Mouse (Mus musculus) right cerebral cortex, postnatal 36 days (tissue): ENCODE measurements around the gene Gm47289.

Experiments
- DNase-seq, 2 experiments: peaks; one replicate each; pipeline ENCODE4 v3.0.0; 2022; ENCODE audit warnings: low spot score in 2 of 2, mixed read lengths in 1 of 2

Gene Gm47289

DNA sequence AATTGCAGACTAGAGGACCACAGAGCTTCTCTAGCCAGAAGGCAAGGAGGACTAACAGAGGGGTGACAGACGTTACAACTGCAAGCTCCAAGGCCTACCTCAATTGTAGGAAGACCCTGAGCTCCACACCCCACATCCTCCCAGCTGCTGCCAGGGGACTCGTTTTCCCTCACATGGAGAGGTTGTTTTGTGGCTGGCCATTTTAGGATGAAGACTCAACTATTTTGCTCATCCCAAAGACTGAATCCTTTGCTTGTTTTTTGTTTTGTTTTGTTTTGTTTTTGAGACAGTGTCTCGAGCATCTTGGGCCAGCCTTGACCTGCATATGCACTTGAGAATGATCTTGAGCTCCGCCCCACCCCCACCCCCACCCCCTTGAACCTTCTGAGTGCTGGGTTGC, at the start of gene Gm47289:
Gene Gm47289 (plus strand): TSS at position 301 of the 400 bp plus-strand sequence.
- no peak for DNase-seq

DNA sequence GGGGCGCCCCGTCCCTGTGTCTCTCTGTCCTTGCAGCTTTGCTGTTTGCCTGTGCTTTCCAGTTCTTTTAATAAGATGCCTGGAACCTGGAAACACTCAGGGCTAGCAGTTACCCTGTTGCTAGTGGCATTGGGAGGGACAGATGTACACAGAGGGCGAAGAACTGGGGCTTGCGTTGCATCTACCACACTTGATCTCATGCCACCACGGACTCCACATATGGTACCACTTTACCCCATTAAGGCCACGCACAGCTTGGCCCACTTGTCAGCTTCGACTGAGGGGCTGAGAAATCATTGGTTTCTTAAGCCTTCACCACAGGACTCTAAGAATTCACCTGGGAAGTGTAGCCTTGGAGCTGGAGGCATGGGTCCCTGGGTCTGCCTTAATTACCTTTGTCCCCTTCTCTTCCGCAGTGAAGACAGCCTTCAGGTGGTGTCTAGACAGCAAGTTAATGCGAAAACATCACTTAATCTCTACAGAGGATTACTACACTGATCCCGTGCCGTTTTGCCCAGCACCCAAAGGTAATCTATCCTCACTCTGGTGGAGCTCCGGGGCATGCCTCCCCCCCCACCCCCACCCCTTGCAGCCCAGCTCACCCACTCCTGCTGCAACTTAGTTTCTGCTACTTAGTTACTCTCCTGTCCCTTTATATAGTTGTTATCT, 49.1 kb upstream of the Gm47289 start:
- no peak for DNase-seq

DNA sequence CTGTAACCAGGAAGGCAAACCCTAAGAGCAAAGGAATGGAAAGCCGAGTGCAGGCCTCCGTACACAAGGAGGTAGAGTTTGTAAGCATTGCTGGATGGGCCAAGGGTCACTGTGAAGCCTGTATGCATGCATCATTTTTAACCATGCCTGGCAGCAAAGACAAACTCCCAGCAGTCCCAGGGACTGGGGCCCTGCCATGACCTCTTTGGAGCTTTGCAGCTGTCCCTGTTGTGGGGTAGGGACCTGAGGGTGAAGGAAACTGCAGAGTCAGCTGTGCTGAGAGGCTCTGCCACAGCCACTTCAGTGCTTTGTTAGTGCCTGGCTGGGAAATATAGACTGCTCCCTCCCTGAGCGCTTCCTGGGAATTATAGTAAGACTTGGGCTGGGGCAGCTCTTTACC, 48.3 kb upstream of the Gm47289 start:
- DNase-seq = no peak

DNA sequence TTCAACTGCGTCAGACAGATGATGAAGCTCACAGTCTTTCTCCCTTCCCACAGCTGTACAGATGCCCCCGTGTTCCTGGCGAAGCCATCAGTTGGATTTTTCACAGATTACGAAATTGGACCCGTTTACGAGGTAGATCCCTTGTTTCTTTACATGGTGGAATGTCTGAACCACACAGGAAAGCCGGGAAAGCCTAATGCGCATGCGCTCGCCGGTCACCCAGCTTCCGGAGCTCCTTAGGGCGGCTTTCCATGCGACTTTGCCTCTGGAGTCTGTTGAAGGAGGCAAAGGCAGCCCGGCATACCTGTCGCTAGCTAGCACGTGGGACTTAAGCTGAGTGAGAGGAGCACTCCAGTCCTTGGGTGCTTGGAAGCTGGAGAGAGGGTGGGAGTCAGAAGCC, 44.0 kb upstream of the Gm47289 start:
- DNase-seq = no peak

DNA sequence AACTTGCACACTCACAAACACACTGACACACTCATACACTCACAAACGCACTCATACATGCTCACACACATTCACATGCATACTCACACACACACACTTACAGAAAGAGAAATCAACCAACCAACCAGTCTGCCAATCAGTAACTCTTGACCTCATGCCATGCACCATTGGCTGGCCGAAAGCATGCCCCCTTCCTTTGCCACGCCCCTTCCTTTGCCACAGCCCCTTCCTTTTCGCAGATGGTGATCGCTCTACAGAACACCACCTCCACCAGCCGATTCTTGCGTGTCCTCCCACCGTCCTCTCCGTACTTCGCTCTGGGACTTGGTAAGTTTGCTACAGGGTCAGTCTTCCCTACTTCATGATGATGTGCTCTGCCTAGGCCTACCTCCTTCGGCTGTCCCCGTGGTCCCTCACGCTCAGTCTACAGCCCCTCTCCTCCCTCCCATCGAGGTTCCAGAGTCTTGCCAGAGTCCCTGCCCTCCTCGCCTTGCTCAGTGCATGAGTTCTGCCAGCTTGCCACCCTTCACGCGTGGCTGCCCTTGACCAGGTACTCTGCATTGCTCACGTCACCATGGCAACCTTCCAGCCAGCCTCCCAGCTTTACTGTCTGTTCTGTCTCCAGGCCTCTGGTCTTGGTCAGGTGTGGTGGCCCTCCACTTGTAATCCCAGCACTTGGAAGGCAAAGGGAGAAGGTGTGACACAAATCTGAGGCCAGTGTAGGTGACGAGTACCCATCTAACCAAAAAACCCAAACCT, 39.4 kb upstream of the Gm47289 start:
- no peak for DNase-seq

DNA sequence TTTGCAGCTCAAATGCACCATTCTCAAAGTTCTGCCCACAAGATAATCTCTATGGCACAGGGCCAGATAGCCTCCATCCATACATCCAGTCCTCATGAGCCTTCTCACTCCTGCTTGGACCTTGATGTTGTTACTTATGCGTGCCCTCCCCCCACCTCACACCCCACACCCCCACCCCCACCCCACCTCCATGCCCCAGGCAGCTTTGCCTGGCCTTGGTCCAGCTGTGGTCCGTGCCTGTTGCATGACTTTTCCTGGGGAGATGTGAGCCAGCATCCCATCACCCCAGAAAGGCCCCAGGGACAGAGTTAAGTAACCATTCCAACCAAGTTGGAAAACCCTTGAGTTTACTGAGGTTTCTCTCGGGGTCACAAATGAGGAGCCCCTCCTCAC, 38.8 kb upstream of the Gm47289 start:
- no peak for DNase-seq

DNA sequence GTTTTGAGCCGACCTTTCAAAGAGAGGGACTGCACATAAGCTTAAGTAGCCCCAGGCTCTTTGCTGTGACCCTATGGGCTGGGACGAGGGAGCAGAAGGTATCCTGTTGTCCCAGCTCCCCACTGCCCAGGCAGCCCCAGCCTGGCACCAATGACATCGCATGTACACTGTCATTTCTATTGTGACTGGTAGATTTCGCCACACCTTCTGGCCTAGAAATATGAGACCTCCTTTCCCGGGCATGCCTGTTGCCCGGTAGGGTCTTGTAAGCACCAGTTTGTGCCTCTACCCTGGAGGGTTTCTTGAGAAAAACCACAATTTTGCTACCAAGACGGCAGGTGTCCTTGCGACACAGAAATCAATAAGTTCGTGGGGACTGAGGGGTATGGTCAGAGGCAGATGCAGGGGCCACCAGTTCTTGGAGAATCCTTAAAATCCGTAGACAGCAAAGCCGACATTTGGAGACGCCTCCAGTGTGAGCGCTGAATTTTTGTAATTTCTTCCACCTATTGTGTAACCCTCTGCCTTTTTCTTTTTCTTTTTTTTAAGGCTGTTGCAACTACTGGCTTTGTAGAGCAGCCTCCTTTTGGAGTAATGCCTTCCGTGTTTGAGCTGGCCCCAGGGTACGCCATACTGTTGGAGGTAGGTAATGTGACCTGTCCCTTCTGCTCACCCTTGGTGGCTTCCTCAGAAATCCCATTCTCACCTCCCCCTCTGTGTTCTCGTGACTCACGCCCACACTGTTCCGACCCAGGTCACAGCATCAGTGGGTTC, 36.2 kb upstream of the Gm47289 start:
- DNase-seq = no peak

DNA sequence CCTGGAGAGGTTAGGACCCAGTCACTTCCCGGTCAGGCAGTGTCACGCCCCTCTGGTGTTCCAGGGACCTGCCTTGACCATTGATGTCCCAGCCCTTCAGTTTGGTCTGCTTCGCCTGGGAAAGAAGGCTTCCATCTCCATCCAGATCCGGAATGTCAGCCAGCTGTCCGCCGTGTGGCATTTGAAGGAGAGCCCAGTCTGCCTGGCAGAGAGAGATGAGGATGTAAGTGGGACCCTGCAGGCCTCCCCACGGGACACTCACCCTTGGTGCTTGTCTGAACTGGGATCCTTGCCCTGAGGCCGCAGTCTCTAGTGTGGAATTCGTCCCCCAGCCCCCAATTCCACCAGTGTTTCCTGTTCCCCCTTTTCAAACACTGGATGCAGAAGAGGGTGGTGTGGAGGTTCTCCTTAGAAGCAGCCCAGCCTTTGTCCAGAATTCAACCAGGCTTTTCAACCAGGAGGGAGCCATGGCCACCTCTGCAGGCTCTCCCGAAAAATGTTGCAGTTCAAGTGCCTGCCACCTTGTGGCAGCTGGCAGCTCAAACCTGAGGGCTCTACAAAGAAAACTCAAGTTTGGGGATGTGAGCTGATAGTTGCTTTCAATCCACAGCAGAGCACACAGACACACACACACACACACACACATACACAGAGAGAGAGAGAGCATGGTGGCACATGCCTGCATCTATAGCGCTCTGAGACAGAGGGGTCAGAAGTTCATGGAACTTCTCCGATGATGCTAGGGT, 30.4 kb upstream of the Gm47289 start:
- DNase-seq = no peak

DNA sequence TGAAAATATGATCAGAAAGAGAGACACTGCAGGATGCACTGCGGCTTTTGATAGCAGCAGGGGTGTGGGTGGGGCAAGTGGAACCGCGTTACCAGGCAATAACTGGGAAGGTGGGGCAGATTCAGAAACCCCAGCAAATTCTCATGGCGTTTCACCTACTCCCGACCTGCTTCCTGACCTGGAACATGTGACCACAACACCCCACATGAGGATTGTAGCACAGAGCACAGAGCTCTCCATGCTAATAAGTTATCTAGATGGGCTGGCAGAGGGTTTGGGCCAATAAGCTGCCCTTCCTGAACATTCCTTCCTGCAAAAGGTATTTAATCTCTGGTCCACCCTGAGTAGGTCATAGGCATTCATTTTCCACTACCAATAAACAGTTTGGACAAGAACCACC, 28.3 kb upstream of the Gm47289 start:
- DNase-seq = no peak

DNA sequence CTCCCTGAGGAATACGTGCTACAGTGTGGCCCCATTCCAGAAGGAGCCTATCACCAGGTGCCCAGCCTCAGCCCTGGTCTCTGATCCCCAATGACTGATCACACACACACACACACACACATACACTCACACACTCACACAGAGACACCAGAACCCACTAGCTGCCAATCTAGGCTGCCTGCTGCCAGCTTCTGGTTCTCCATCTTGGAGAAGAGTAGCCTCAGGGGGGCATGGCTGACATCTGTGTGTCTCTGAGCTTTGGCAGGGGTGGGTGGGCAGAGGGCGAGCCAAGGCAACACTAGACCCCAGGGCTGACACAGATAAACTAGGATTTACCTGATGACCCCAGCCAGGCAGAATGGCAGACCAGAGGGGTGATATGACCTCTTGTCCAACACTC, 20.1 kb upstream of the Gm47289 start:
- no peak for DNase-seq

DNA sequence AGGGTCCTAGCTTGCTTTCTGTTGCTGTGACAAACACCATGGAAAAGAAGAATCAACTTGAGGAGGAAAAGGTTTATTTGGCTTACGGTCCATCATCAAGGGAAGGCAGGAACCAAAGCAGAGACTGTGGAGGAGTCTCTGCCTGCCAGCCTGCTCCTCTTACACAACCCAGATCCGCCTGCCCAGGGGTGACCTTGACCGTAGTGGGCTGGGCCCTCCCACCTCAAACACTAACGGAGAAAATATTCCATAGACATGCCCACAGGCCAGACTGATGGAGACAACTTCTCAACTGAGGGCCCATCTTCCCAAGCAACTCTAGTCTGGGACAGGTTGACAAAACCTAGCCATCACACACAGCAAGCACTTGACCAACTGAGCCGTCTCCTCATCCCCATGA, 16.9 kb upstream of the Gm47289 start:
- no peak for DNase-seq

DNA sequence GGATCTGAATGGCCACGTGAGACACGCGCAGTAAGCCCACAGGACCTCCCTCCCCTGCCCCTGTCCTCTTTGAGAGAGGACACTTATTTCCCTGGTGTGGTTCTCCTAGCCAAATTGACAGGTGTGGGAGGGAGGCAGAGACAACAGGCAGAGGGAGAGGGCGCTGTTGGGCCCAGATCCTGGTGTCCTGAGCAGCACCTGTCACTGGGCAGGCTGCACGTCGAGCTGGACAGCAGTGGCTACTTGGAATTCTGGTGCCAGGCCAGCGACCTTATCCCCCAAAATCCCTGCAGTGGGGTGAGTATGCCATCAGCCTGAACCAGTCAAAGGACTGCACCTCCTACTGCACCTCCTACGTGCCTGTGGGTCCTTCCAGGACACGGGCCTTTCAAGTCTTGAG, 15.6 kb upstream of the Gm47289 start:
- no peak for DNase-seq

DNA sequence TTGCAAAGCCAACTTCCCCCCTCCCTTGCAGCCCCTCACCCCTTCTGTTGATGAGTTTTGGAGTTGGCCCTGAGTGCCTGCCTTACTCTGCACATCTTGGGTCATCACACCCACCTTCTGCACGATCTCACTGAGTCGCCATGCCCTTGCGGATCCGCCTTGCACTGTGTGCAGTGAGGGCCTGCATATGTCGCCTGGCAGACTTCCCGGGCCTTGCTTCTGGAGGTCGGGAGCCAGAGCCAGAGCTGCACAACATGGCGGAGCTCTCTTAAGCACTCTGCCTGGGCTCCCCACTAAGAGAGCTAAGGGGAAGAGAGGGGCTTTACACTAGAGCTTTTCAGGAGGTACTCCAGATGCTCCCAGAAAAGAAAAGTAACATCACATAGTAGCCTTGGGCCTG, 14.3 kb upstream of the Gm47289 start:
- no peak for DNase-seq

DNA sequence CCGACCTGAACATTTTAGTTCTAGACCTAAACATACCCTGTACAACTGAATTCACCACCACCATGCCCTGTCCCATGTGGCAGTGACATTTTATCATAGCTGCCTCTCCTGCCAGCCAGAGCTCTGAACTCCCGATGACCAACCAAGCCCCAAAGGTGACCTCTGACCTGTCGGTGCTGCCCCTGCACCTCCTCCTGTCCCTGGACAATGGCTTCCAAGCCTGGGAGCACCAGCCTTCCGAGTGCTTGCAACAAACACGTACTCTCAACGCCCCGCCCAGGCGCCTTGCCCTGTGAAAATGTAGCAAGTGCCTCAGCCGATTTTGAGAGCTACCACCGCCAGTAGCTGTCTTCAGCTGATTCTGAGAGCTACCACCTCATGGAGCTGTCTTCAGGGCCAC, 13.8 kb upstream of the Gm47289 start:
- DNase-seq = no peak

DNA sequence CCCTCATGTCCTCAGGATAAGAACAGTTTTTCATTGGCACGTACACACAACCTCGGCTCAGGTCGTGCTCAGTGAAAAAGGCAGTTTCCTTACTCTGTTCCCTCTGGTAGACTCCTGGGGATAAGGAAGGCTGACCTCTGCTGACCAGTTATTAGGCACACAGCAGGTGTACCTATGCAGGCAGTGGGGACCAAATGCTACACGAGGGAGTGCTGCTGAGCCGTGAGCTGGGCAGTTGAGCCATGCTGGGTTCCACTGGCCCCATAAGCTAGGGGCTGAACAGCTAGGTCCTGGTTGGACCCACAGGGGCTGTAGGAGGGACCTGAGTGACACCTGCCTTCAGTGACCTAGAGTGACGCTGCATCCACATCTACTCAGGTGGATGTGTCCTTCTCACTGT, 13.3 kb upstream of the Gm47289 start:
- no peak for DNase-seq

DNA sequence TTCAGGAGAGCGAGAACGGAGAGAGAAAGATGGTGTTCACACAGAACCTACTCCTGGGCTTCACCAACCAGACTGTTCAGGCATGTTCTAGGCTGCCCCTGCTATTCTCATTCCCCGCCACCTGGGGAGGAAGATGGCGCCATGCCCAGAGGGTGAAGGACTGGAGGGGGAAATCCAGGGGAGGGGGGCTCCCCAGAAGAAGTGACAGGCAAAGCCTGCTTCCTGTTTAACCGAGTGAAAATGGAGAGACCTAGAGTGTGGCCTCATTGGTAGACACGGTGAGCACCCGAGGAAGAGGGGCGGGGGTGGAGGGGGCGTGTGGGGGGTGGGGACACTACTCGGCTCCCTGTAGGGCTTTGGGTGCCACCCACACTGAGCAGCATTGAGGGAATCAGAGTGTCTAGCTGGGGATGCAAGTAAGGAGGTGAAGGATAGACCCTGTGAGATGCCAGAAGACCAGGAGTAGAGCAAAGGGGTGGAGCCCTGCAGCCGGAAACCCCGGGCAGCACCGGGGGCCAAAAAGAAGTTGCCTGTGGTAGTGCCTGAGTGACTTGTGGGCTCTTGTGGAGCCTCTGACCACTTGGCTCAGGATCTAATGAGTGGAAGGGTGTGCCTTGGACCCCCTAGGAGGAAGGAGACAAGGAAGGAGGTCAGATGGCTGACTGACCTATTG, 12.7 kb upstream of the Gm47289 start:
- no peak for DNase-seq

DNA sequence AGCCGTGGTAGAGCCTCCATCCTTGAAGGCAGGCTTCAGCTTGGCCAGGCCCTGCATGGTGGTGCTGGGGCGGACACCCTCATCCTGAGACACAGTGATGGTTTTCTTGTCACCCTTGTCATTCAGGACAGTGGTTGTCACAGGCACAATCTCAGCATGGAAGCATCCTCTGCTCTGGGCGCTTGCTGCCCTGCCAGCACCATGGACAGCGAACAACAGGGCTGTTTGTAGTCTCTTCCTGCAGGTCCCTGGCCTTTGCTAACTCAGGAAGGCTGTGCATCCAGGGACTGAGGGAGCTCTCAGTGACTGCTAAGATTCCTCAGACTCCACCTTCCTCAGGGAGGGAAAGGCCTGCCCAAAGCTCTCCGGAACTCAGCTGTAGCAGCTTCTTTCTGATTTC, 9.4 kb upstream of the Gm47289 start:
- DNase-seq = no peak

DNA sequence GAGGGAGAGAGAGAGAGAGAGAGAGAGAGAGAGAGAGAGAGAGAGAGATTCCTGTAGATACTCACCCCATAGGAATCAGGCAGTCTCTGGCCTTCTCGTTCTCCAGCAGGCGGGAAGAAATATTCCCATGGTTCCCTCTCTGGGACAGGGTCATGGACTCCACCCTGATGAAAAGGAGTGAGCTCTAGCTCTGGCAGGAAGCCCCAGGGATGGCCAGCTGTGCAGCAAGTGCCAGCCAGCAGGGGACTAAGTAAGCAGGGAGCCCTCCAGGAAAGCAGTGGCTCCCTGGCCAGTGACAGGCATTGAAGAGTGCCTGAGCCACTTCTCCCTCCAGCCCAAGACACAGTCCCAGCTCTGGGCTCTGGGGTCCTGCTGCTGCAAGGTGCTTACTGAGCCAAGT, 7.2 kb upstream of the Gm47289 start:
- DNase-seq = no peak

DNA sequence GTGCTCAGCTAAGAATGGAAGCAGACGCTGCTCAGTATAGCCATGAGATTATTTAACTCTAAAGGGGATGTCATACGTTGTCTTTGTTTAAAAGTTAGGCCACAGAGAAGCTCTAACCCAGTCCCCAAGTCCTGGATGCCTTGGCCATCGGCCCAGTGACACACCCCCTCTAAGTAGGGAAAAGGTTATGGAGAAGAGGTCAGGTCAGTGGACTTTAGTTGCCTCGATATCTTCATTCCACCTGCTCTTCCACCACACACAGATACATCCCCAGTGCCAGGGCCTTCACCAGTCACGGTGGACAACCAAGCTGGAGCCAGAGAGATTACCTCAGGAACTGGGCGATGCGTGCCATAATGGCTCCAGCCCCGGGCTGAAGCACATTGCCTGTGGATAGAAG, 3.5 kb upstream of the Gm47289 start:
- no peak for DNase-seq

DNA sequence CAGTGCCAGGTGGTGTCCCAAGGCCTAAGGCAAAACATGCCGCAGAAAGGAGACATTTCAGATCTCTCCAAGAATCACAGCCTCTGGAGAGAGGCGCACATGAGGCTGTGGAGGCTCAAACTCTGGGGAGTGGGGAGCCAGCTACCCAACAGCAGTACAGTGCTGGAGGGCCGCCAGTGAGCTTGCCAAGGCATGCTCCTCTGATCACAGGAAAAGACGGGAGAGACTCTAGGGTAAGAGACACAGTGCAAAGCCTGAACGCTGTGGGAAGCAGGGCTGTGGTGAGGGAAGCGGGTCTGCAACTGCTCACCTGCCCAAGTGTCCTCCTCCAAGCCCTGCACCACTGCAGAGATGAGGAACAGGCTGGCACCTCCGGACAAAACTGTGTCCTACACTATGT, 3.1 kb upstream of the Gm47289 start:
- DNase-seq = no peak
